In genomic region chr5:124018651-124019050, GRCm38 (mm10) we compare ENCODE assay signal across 10 mouse cellular contexts. TPM values are rescaled to one million over a fixed set of nuclear protein-coding genes. Genes with fewer than 3 reads are reported as not detected.
DNase-seq lines count a peak whose midpoint lies in the region; ATAC-seq and TF ChIP-seq lines count a peak whose summit lies in the region.
"Had no signal": no experiment of that assay in that cellular context is flagged by ENCODE, and none has a peak within 500 bp of the region (broad histone marks: within the 10 kb centered on the region; RNA-seq: fewer than 3 reads in every experiment).

No protein-coding gene starts in this region.

- H3K9me3 ChIP-seq in heart, embryonic 12.5 days (replicated peaks), result no peaks in the 10 kb centered on the region
- no peaks in the 10 kb centered on the region for H3K9me3 ChIP-seq in lung, embryonic 14.5 days (ENCODE audit: low read depth, low read length)
- no peaks in the 10 kb centered on the region for H3K9me3 ChIP-seq in liver, embryonic 12.5 days (replicated peaks)
- H3K9me3 ChIP-seq: embryonic facial prominence, embryonic 12.5 days had no signal

- no peak for TF ChIP-seq POLR2A in cortical plate, adult 2 months (IDR thresholded peaks at IDR 0.05; ENCODE audit: extremely low read depth, insufficient read depth, low read length)

- peaks cover 93% of the 10 kb centered on the region for H3K4me1 ChIP-seq in heart, embryonic 12.5 days (replicated peaks)
- H3K4me1 ChIP-seq in lung, embryonic 14.5 days (ENCODE audit: insufficient read depth), result peaks cover 38% of the 10 kb centered on the region
- peaks cover 22% of the 10 kb centered on the region for H3K4me1 ChIP-seq in cortical plate, adult 2 months (ENCODE audit: control insufficient read depth, insufficient read depth, low read length)
- H3K4me1 ChIP-seq in liver, embryonic 12.5 days, result peaks cover 97% of the 10 kb centered on the region

- H3K9ac ChIP-seq in heart, embryonic 12.5 days, result 0 out of 2 replicates have a peak overlapping the region, but pooled peaks have one; percentile 40
- H3K9ac ChIP-seq in lung, embryonic 14.5 days, result no peak overlapping the region
- H3K9ac ChIP-seq in liver, embryonic 12.5 days, result 0 out of 2 replicates have a peak overlapping the region, but pooled peaks have one; percentile 5
- H3K9ac ChIP-seq: embryonic facial prominence, embryonic 12.5 days had no signal

- ATAC-seq in heart, embryonic 12.5 days (ENCODE audit: insufficient number of reproducible peaks, low FRiP score), result no peak
- ATAC-seq in lung, embryonic 14.5 days (ENCODE audit: insufficient read depth), result no peak
- ATAC-seq in liver, embryonic 12.5 days, result no peak
- ATAC-seq: intestine, embryonic 16.5 days had no signal

- H3K27me3 ChIP-seq in heart, embryonic 12.5 days (replicated peaks), result no peaks in the 10 kb centered on the region
- no peaks in the 10 kb centered on the region for H3K27me3 ChIP-seq in lung, embryonic 14.5 days (ENCODE audit: insufficient read depth, low read length)
- H3K27me3 ChIP-seq in liver, embryonic 12.5 days (replicated peaks), result no peaks in the 10 kb centered on the region
- H3K27me3 ChIP-seq: embryonic facial prominence, embryonic 12.5 days had no signal

- peaks cover 14% of the 10 kb centered on the region for H3K36me3 ChIP-seq in heart, embryonic 12.5 days
- H3K36me3 ChIP-seq in lung, embryonic 14.5 days (ENCODE audit: insufficient read depth), result 0 out of 2 replicates have a peak, but pooled peaks cover 10% of the 10 kb centered on the region
- H3K36me3 ChIP-seq in liver, embryonic 12.5 days, result peaks cover 21% of the 10 kb centered on the region

- H3K27ac ChIP-seq in heart, embryonic 12.5 days (ENCODE audit: poor library complexity, severe bottlenecking), result peak overlapping the region; percentile 77
- peak overlapping the region; percentile 86; the same call in 1 of the 2 replicates for H3K27ac ChIP-seq in lung, embryonic 14.5 days (ENCODE audit: low read depth)
- peak overlapping the region; percentile 30 for H3K27ac ChIP-seq in cortical plate, adult 2 months (ENCODE audit: insufficient read depth, low read length)
- H3K27ac ChIP-seq in liver, embryonic 12.5 days, result peak overlapping the region; percentile 22
- H3K27ac ChIP-seq: embryonic facial prominence, embryonic 12.5 days had no signal

- WGBS in heart, embryonic 12.5 days, result 80% methylated on average over 9 of the region's 9 CpGs
- WGBS in lung, embryonic 14.5 days, result 71% methylated on average over 9 of the region's 9 CpGs
- WGBS in liver, embryonic 12.5 days (ENCODE audit: insufficient replicate concordance), result 46% methylated on average over 9 of the region's 9 CpGs

- H3K4me3 ChIP-seq in heart, embryonic 12.5 days, result no peak overlapping the region
- no peak overlapping the region for H3K4me3 ChIP-seq in lung, embryonic 14.5 days (ENCODE audit: low read depth, low read length)
- H3K4me3 ChIP-seq in cortical plate, adult 2 months (ENCODE audit: insufficient read depth, low read length), result no peak overlapping the region
- no peak overlapping the region for H3K4me3 ChIP-seq in liver, embryonic 12.5 days
- H3K4me3 ChIP-seq: embryonic facial prominence, embryonic 12.5 days had no signal

- peak overlapping the region; percentile 40; the same call in 1 of the 2 replicates for H3K4me2 ChIP-seq in heart, embryonic 12.5 days
- H3K4me2 ChIP-seq in lung, embryonic 14.5 days, result peak overlapping the region; percentile 41; the same call in 1 of the 2 replicates
- peak overlapping the region; percentile 44 for H3K4me2 ChIP-seq in liver, embryonic 12.5 days
- H3K4me2 ChIP-seq: embryonic facial prominence, embryonic 12.5 days had no signal

- TF ChIP-seq CTCF in lung, embryonic 14.5 days (IDR thresholded peaks at IDR 0.05; ENCODE audit: low read depth), result no peak
- no peak for TF ChIP-seq CTCF in cortical plate, adult 2 months (IDR thresholded peaks at IDR 0.05; ENCODE audit: extremely low read depth, insufficient read depth, low read length)

- no peak for DNase-seq in heart, postnatal 4 days
- no peak for DNase-seq in lung, embryonic 14.5 days
- no peak for DNase-seq in lung, postnatal 14 days
- no peak for DNase-seq in embryo, embryonic 11 days
- DNase-seq in urinary bladder, postnatal 14 days (ENCODE audit: low spot score), result no peak

RNA-seq across cellular contexts. Expression of gene Vps37b, which starts 13.4 kb away (rescaled TPM):
- 61.9 and 64.4 TPM in 2 replicates for polyA plus RNA-seq in heart, embryonic 12.5 days (2016; fragmentation: Nextera tagmentation; extraction: Ambion mirVana)
- 10 to 100 TPM; 42.3 to 49.1 TPM for total RNA-seq in heart, postnatal 4 days (2021)
- polyA plus RNA-seq in lung, embryonic 14.5 days (2014; fragmentation: Nextera tagmentation; extraction: Ambion mirVana), result 34.8 and 39.3 TPM in 2 replicates
- polyA plus RNA-seq in cortical plate, adult 2 months (2012; rRNA removed), result 48.4 and 48.7 TPM in 2 replicates
- polyA plus RNA-seq in liver, embryonic 12.5 days (2016; fragmentation: Nextera tagmentation; extraction: Ambion mirVana), result 20.9 and 21.8 TPM in 2 replicates

RNA-seq across cellular contexts. Expression of gene Hip1r, which starts 45.2 kb away (rescaled TPM):
- polyA plus RNA-seq in heart, embryonic 12.5 days (2016; fragmentation: Nextera tagmentation; extraction: Ambion mirVana), result 4.8 and 7.5 TPM in 2 replicates
- 10 to 100 TPM; 29.6 to 42.2 TPM for total RNA-seq in heart, postnatal 4 days (2021)
- 9.1 and 9.3 TPM in 2 replicates for polyA plus RNA-seq in lung, embryonic 14.5 days (2014; fragmentation: Nextera tagmentation; extraction: Ambion mirVana)
- polyA plus RNA-seq in cortical plate, adult 2 months (2012; rRNA removed), result 42.1 and 46.6 TPM in 2 replicates
- 15.2 and 16.7 TPM in 2 replicates for polyA plus RNA-seq in liver, embryonic 12.5 days (2016; fragmentation: Nextera tagmentation; extraction: Ambion mirVana)

Comparison
In these comparisons a context has a peak if more than half of its experiments do, and no peak if none do; other contexts are left out.
1. H3K27ac ChIP-seq: peak in every context shown above with its lines; median percentile 86 in lung, embryonic 14.5 days; 77 in heart, embryonic 12.5 days; 30 in cortical plate, adult 2 months; 22 in liver, embryonic 12.5 days.